Mouse (Mus musculus) kidney, postnatal 4 days (tissue): Measurements from ENCODE around the gene Xdh.
A peak's percentile ranks its signal among the peaks of the same experiment; 100 is the strongest.

Experiments
- DNase-seq, 2 experiments: peaks; one replicate each; pipeline ENCODE4 v3.0.0; 2021; ENCODE audit warnings: mixed read lengths in 2 of 2

Gene Xdh

GRCm38 (mm10) chr17:73941816-73942215 is 8.2 kb downstream of the Xdh start:
- DNase-seq: no peak

DNA sequence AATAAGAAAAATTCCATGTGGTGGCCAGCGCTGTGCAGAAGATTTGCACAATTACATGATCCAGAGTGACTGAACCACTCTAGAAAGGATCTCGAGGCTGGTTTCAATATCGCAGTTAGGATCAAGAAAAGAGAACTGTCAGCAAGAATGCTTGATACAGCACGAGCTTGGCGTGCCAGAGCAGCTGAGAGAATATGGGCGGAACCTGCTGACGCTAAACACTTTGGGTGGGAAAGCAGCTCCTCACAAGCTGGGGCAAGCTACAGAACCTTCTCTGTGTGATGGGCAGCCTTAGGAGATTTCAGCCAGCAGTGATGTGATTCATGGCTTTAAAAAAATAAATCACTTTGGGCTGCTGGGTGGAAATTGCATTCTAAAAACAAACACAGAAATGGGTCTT is 12.9 kb downstream of the Xdh start:
- DNase-seq: no peak

DNA sequence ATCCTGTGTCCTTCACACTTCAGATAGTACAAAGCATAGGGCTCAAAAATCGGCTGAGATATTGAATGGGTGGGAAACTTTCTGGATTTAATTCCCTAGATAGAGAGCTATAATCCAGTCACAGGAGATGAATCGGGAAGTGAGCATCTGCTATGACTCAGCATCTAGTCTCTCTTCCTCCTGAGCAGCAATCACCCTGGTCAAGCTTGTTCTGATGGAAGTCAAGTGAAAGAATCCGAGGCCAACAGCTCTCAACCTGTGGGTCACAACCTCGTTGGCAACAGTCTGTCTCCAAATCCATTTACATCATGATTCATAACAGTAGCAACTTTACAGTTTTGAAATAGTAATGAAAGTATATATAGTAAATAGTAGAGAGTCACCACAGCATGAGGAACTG is 14.8 kb downstream of the Xdh start:
- DNase-seq: no peak

DNA sequence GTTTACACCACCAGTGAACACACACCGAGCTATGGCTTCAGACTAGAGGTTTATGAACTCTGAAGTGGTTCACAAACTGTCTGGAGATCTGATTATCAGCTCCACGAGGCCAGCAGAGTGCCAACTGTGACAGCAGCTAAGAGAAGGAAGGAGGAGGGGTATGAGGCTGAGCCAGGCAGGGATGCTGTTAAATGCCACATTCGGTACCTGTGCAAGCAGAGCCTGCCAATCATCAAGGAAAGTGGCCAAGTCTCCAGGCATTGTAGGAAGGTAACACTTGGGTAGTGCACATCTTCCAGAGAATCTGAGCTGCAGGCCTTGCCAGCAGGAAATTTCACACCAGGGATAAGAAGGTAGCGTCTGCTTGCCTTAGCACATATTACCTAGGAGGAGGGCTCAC is 15.7 kb downstream of the Xdh start:
- DNase-seq: no peak

DNA sequence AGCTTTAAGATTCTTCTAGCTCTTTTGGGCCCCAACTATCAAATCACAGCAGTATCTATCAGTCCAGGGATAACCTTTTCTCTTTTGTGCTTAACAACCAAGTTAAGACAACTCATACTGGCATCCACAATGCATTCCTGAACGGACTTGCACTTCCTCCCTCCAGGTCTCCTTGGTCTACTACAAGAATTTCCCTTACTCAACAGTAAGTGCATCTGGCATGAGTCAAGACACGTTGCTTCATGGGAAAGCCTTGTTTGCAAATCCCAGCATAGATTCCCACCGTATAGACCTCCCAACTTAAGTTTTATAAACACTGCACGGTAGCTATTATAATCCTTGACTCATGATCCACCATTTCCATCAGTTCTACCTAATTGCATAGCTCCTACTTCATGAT is 16.4 kb downstream of the Xdh start:
- no peak for DNase-seq

- no peak for DNase-seq
Observed at GRCm38 (mm10) chr17:73932497-73933059, 17.4 kb downstream of the Xdh start.

- DNase-seq: no peak
Observed at GRCm38 (mm10) chr17:73919520-73919919, 30.5 kb downstream of the Xdh start.

- peak in 1 of 2 experiments; percentile 5 for DNase-seq
Observed at GRCm38 (mm10) chr17:73918944-73919381, 31.0 kb downstream of the Xdh start.

DNA sequence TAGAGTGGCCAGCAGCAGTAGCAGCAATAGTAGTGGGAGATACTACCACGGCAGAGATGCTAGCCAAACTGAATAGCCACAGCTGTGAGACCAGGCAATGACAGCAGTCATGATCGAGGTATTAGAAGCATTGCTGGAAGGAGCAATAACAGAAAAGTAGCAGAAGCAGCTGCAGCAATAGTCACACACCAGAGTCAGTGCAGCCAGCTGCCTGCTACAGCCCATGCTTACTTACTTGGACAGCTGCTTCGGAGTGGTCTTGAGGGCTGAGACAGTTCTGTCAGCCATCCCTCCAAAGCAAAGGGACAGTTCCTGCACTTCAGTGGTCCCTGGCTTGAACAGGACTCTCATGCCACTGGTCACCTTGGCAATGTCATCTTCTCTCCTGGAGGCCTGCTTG is 31.9 kb downstream of the Xdh start:
- no peak for DNase-seq

- no peak for DNase-seq
Observed at GRCm38 (mm10) chr17:73917713-73918112, 32.3 kb downstream of the Xdh start.

DNA sequence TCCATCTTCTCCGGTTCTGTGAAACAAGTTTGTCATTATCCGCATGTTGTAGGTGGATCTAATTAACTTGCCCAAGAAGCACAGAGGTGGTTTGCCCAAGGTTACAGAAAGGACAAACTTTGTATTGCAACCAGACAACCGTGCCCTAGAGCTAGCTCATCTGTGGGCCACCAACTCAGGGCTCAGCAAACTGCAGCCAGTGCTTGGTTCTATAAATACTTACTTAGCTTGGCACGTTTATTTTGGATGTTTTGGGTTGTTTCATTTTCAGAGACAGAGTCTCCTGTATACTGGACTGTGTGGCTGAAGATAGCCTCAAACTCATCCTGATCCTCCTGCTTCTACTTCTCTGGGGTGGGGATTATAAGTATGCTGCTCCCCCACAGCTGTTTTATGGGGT is 35.3 kb downstream of the Xdh start:
- no peak for DNase-seq

DNA sequence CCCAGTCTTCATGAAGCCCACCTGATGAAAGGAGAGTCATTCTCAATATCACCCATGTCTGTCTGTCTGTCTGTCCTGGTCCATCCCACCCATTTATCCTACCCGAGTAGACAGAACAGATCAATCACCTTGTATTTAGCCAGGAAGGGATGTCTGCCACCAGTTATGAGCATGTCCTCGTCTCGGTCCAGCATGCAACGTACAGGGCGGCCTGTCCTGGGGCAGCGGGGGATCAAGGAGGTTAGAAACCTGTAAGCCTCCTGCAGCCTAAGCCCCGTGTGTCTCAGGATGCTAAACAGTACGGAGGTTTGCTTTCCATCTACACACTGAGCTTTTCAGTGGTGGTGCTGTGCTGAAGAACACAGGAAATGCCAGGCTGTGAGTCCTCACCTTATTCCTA is 43.9 kb downstream of the Xdh start:
- no peak for DNase-seq

GRCm38 (mm10) chr17:73905043-73905750 is 44.8 kb downstream of the Xdh start:
- no peak for DNase-seq

- DNase-seq: no peak
Observed at GRCm38 (mm10) chr17:73903121-73903520, 46.9 kb downstream of the Xdh start.

DNA sequence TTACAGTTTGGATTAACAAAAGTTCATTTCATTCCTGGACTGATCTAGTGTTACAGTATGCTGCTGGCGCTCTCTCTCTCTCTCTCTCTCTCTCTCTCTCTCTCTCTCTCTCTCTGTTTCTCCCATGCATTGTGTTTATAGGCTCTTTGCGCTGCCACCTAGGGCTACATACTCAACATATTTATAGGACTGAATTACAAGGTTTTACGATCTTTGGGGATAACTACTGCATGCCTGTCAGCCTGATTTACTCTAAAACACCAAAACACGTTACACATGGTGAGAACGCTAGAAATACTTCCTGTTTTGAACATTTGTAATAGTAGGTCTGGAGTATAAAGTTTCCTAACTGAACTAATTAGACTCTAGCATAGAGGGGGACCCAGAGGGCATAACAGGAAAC is 47.8 kb downstream of the Xdh start:
- no peak for DNase-seq

DNA sequence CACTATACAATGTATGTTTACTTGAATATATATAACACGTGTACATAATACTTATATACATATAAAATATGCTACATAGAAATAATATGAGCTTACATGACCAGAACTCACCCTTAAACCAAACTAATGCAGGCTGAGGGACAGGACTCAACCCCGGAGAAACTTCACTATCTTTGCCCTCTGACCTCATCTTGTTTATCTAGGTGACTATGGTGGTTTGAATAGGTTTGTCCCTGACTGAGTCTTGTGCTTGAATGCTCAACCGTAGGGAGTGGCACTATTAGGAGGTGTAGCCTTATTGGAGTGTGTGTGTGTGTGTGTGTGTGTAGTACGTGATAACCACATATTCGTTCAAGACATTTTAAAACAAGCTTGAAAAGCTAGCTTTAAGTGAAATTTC is 55.6 kb downstream of the Xdh start:
- DNase-seq: no peak

DNA sequence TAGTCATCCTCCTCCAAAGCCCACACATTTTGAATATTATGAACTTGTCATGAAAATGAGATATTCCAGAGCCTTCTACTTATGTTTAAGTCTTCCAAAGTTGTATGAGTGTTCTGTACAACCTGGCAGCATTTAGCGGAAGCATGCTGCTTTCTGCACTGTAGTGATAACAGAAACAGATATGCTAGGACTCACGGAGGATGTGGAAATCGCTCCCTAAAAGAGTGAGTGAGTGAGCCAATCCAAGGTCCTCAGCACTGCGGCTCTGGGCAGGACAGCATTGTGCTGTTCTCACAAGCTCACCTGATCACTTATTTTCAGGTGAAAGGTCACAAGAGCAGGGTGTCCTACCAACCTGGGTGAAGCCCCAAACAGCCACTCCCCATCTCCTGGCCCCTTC is 56.2 kb downstream of the Xdh start:
- DNase-seq: no peak

GRCm38 (mm10) chr17:73893207-73893606 is 56.8 kb downstream of the Xdh start:
- no peak for DNase-seq

DNA sequence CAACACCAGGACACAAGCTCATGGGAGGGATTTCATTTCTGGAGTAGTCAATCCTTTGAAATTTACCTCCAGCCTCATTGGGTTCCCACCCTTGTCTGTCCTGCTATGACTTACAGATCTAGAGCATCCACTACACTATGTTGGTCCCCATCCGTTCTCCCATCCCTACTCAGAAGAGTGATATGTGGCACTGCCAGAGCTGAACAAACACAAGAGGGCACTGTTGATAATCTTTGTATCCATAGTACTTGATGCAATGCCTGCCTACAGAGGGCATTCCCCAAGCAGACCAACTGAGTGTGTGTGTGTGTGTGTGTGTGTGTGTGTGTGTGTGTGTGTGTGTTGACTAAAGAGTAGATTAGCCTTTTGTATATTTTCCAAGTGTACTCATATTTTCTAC is 58.4 kb downstream of the Xdh start:
- peak in 1 of 2 experiments; percentile 24 for DNase-seq

- DNase-seq: peak in 1 of 2 experiments; percentile 14
Observed at GRCm38 (mm10) chr17:73886071-73886785, 63.8 kb downstream of the Xdh start.

GRCm38 (mm10) chr17:73883332-73883731 is 66.7 kb downstream of the Xdh start:
- DNase-seq: no peak

DNA sequence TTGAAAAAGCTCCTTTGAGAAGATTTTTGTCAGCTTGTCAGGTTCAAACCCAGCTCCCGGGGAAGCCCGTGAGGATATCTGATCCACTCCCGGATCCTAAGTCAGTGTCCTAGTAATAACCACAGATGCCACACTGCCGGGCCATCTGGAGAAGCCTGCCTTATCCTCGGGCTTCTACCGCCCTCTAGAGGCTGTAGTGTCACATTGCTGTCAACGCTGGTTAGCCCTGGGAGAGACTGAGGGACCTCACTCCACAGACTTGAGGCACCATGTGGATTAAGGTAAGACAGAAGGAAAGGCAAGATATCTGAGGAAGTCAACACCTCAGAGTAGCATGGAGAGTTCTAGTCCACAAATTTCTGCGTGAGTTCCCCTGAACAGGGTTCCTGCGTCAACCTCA is 67.8 kb downstream of the Xdh start:
- DNase-seq: peak; percentile 80 to 85

DNA sequence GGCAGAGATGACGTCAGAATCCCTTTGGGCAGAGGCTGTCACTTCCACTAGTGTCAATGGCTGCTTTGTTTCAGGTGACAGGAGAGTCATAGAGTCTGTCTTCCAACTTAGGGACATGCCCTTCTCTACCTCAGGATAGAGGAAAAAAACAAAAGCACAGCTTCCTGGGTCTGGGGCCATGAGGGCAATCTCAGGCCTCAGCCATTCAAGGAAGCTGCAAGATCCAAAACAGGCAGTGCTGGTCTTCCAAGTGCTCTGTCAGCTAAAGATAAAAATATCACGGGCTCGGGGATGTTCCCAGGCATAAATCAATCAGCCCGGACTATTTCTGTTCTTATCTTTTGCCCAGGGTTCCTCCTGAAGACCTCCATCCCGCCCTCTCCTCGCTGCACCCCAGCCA is 68.7 kb downstream of the Xdh start:
- no peak for DNase-seq

- no peak for DNase-seq
Observed at GRCm38 (mm10) chr17:73880286-73880685, 69.7 kb downstream of the Xdh start.
